Mouse (Mus musculus) stomach, embryonic 16.5 days (tissue): ENCODE results near the gene Lcorl. TPM values are rescaled to one million over a fixed set of nuclear protein-coding genes. Genes with fewer than 3 reads are reported as not detected.
A peak's percentile ranks its signal among the peaks of the same experiment; 100 is the strongest.

ENCODE experiments used
- ATAC-seq: fragments of 200-750 bp; cut with Nextera tagmentation; 2 replicates; pipeline ENCODE4 v1.8.0; 2017; ENCODE audit warnings: moderate number of reproducible peaks, moderate TSS enrichment; ENCODE audit not compliant: insufficient read depth, low FRiP score
- H3K27ac ChIP-seq: fragments of 300-500 bp; sonication (generic); 2 replicates; pipeline ENCODE4 v1.5.1; 2014; ENCODE audit warnings: low read length
- H3K27me3 ChIP-seq: fragments of 300-500 bp; sonication (generic); 2 replicates; pipeline ENCODE4 v1.6.1; 2014; ENCODE audit warnings: low read length, control low read depth, mixed read lengths; ENCODE audit not compliant: control insufficient read depth, insufficient read depth
- H3K36me3 ChIP-seq: fragments of 300-500 bp; sonication (generic); 2 replicates; pipeline ENCODE4 v1.6.1; 2014; ENCODE audit warnings: low read length; ENCODE audit not compliant: control insufficient read depth, insufficient read depth
- H3K4me1 ChIP-seq: fragments of 300-500 bp; sonication (generic); 2 replicates; pipeline ENCODE4 v1.6.1; 2014; ENCODE audit warnings: low read length, control low read depth, mixed read lengths; ENCODE audit not compliant: control insufficient read depth, insufficient read depth
- H3K4me2 ChIP-seq: fragments of 300-500 bp; sonication (generic); 2 replicates; pipeline ENCODE4 v1.6.1; 2014; ENCODE audit warnings: low read depth, low read length, mixed read lengths
- H3K4me3 ChIP-seq: fragments of 300-500 bp; sonication (generic); replicated peaks from 2 replicates; pipeline ENCODE4 v1.5.1; 2014; ENCODE audit warnings: mild to moderate bottlenecking, low read length
- H3K9ac ChIP-seq: fragments of 300-500 bp; sonication (generic); 2 replicates; pipeline ENCODE4 v1.6.1; 2014; ENCODE audit warnings: low read length
- H3K9me3 ChIP-seq: fragments of 300-500 bp; sonication (generic); replicated peaks from 2 replicates; pipeline ENCODE4 v1.6.1; 2016; ENCODE audit warnings: low read length, control low read depth; ENCODE audit not compliant: control insufficient read depth
- WGBS: fragments of 180-500 bp; shearing (Covaris S2); extraction: QIAGEN DNeasy Blood & Tissue Kit; methylation state at CpG from one replicate; pipeline ENCODE4 v1.1.7; 2014; 5-methylcytosine and 5-hydroxymethylcytosine counted together
- polyA plus RNA-seq: library from polyadenylated mRNA; unstranded; fragments of >200 nt; fragmentation: Nextera tagmentation; extraction: Ambion mirVana; gene quantifications from 2 replicates; pipeline ENCODE4 v1.2.1, GENCODE M21; 2015

Lcorl gene
- polyA plus RNA-seq, 1 experiment from 2014 or later: 24.8 TPM

- Histone ChIP-seq H3K9ac (peak overlapping the region; percentile 98), H3K9me3 (no peaks in the 10 kb centered on the region), H3K36me3 (no peaks in the 10 kb centered on the region), H3K27ac (peak overlapping the region; percentile 99), H3K4me2 (peak overlapping the region; percentile 93), H3K4me1 (peaks cover 4% of the 10 kb centered on the region), H3K4me3 (peak overlapping the region; percentile 93), H3K27me3 (no peaks in the 10 kb centered on the region)
- under 1% methylated on average over 46 of the region's 56 CpGs for WGBS
- ATAC-seq: no peak
These were observed 550 bp downstream of the Lcorl start for GRCm38 (mm10) chr5:45856876-45857253.

- ATAC-seq: peak; percentile 19
- H3K4me3 ChIP-seq: peak overlapping the region; percentile 93
- peak overlapping the region; percentile 99 for H3K27ac ChIP-seq
- peak overlapping the region; percentile 98 for H3K9ac ChIP-seq
- H3K9me3 ChIP-seq: no peaks in the 10 kb centered on the region
- H3K27me3 ChIP-seq: no peaks in the 10 kb centered on the region
- H3K4me2 ChIP-seq: peak overlapping the region; percentile 93
- WGBS: under 1% methylated on average over 28 of the region's 37 CpGs
- peaks cover 4% of the 10 kb centered on the region for H3K4me1 ChIP-seq
- H3K36me3 ChIP-seq: no peaks in the 10 kb centered on the region
These were observed 1.1 kb downstream of the Lcorl start for GRCm38 (mm10) chr5:45856303-45856821.

DNA sequence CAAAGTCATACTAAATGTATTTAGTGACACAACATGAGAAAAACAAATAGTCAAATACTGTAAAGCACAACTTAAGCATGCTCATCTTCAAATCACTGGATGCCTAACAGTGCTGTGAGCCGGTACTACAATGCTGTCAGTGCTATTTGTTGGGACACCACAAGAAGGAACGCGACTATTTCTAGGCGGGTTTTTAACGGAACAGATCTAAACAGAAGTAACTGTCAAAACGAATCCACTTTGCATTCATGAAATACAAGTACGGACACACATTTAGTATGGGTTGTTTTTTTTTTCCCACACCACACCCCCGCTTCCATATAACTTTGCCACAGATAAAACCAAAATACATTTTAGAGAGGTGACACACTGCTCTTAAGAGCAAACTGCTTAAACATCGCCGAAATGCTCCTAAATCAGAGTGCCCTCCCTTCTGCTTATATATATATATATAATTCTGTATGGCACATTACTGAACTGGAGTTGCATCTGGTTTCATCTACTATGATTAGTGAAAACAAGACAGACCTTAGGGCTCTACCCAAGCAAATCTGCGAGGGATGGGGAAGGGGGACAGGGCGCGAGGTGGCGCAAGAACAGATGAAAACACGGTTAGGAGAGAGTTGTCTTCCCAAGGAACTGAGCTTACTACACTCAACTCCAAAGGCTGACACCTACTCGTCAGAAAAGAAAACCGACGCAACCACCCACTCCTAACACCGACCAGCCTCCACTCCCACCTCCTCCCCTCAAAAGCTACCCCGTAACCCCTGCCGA, 1.7 kb downstream of the Lcorl start:
- Histone ChIP-seq H3K9me3 (no peaks in the 10 kb centered on the region), H3K36me3 (no peaks in the 10 kb centered on the region), H3K27ac (peak overlapping the region; percentile 99), H3K4me3 (peak overlapping the region; percentile 93), H3K27me3 (no peaks in the 10 kb centered on the region), H3K4me1 (peaks cover 4% of the 10 kb centered on the region), H3K4me2 (peak overlapping the region; percentile 93), H3K9ac (peak overlapping the region; percentile 98)
- WGBS: 17% methylated on average over 21 of the region's 21 CpGs
- peak; percentile 2; the same call in 1 of the 2 replicates for ATAC-seq

DNA sequence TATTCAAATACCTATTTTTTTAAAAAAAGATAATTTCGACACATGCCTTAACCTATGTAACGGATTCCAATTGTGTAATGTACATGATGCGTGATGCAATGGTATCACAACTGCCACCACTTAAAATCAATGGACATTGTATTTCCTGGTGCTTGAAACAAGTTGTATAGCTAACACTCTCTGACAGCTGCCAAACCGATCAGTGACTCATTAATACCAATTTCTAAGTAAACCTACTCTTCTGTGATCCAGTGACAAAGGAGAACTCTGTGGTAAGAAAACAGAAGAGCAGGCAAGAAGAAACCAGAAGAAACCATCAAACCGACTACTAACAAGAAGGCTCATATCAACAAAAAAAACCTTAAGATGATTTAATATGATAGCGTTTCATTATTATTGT, 12.7 kb downstream of the Lcorl start:
- Histone ChIP-seq H3K27ac (no peak overlapping the region), H3K4me2 (no peak overlapping the region), H3K4me3 (no peak overlapping the region), H3K9ac (no peak overlapping the region), H3K4me1 (no peaks in the 10 kb centered on the region), H3K9me3 (no peaks in the 10 kb centered on the region), H3K27me3 (no peaks in the 10 kb centered on the region), H3K36me3 (no peaks in the 10 kb centered on the region)
- 90% methylated on average over 6 of the region's 6 CpGs for WGBS
- ATAC-seq: no peak

GRCm38 (mm10) chr5:45835131-45835530, 22.3 kb downstream of the Lcorl start:
- H3K4me3 ChIP-seq: no peak overlapping the region
- H3K9ac ChIP-seq: no peak overlapping the region
- ATAC-seq: no peak
- no peaks in the 10 kb centered on the region for H3K4me1 ChIP-seq
- H3K9me3 ChIP-seq: no peaks in the 10 kb centered on the region
- H3K27ac ChIP-seq: no peak overlapping the region
- H3K27me3 ChIP-seq: no peaks in the 10 kb centered on the region
- no peak overlapping the region for H3K4me2 ChIP-seq
- H3K36me3 ChIP-seq: no peaks in the 10 kb centered on the region
- WGBS: 84% methylated on average over 2 of the region's 2 CpGs

- no peak for ATAC-seq
- no peaks in the 10 kb centered on the region for H3K27me3 ChIP-seq
- peaks cover 7% of the 10 kb centered on the region; the same call in 1 of the 2 replicates for H3K9me3 ChIP-seq
- no peaks in the 10 kb centered on the region for H3K4me1 ChIP-seq
- no peak overlapping the region for H3K9ac ChIP-seq
- 93% methylated on average over 4 of the region's 4 CpGs for WGBS
- H3K4me2 ChIP-seq: no peak overlapping the region
- peaks cover 2% of the 10 kb centered on the region; the same call in 1 of the 2 replicates for H3K36me3 ChIP-seq
- no peak overlapping the region for H3K4me3 ChIP-seq
- H3K27ac ChIP-seq: no peak overlapping the region
These were observed 45.9 kb downstream of the Lcorl start for GRCm38 (mm10) chr5:45811527-45811926.

- no peaks in the 10 kb centered on the region for H3K27me3 ChIP-seq
These were observed 65.6 kb downstream of the Lcorl start for GRCm38 (mm10) chr5:45791864-45792263.

DNA sequence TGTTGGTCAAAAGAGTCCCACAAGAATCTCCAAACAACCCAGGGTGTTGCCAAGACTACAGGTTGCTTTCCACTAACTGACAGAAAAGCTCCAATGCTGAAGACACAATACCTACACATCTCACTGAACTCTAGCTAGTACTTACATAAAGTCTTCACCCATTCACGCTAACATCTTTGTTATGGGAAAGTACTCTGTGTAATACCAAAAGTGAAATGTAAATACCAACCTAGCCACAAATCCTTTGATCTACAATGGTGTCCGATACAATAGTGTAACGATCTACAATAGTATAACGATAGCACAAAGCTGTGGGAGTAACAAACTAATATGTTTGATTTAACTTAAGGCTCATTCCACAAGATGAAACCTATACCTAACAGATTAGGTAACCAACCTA, 67.2 kb downstream of the Lcorl start:
- Histone ChIP-seq H3K4me2 (no peak overlapping the region), H3K9ac (no peak overlapping the region), H3K4me1 (no peaks in the 10 kb centered on the region), H3K9me3 (no peaks in the 10 kb centered on the region), H3K4me3 (no peak overlapping the region), H3K27ac (no peak overlapping the region), H3K36me3 (no peaks in the 10 kb centered on the region), H3K27me3 (no peaks in the 10 kb centered on the region)
- no peak for ATAC-seq
- WGBS: 89% methylated on average over 4 of the region's 4 CpGs

More at GRCm38 (mm10) chr5:45791864-45792263, 65.6 kb downstream of the Lcorl start:
- WGBS: 90% methylated on average over 7 of the region's 7 CpGs
- Histone ChIP-seq H3K4me3 (no peak overlapping the region), H3K9ac (no peak overlapping the region), H3K36me3 (no peaks in the 10 kb centered on the region), H3K4me1 (no peaks in the 10 kb centered on the region), H3K4me2 (no peak overlapping the region), H3K9me3 (no peaks in the 10 kb centered on the region), H3K27ac (no peak overlapping the region)
- ATAC-seq: no peak

DNA sequence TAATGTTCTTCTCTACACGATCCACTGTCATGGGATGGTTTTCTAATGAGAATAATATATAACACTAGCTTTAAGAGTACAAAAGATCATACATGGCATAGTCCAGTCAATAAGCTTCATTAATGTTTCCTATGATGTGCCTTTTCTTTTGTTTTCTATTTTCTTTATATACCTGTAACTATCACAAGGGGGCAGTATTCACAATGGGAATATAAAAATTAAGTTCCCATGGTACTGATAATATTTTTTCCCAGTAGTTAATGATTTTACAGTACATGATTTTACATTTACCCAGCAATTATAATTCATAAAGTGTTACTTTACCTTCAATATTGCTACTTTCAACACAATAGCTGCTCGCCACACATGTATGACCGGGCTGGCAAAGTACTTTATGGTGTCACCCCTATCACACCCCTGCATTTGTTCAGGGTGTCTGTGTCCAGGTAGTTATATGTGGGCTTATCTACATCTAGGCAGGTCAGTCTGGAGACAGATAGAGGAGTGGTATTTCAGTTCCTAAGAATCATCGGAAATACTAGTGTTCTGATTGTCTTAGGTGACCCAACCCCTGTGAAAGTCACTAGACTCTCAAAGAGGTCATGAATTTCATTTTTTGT, 99.8 kb downstream of the Lcorl start:
- Histone ChIP-seq H3K4me1 (no peaks in the 10 kb centered on the region), H3K4me2 (no peak overlapping the region), H3K4me3 (no peak overlapping the region), H3K9me3 (no peaks in the 10 kb centered on the region), H3K9ac (no peak overlapping the region), H3K36me3 (no peaks in the 10 kb centered on the region), H3K27me3 (no peaks in the 10 kb centered on the region), H3K27ac (no peak overlapping the region)
- ATAC-seq: no peak
- 85% methylated on average over 4 of the region's 4 CpGs for WGBS
